Mouse (Mus musculus) intestine, embryonic 16.5 days (tissue): ENCODE measurements at regions not wholly inside any gene's neighbourhood (a gene's known extent, or its start where the extent isn't known, plus 50 kb on each side); places are given as distances from the start of the nearest gene placed in this dataset.
A peak's percentile ranks its signal among the peaks of the same experiment; 100 is the strongest.

ENCODE experiments used
- ATAC-seq: fragments of 200-750 bp; cut with Nextera tagmentation; 2 replicates; pipeline ENCODE4 v1.8.0; 2017; ENCODE audit warnings: moderate TSS enrichment, moderate library complexity
- H3K27ac ChIP-seq: fragments of 300-500 bp; sonication (generic); 2 replicates; pipeline ENCODE4 v1.5.1; 2014; ENCODE audit warnings: mild to moderate bottlenecking, low read length
- H3K27me3 ChIP-seq: fragments of 300-500 bp; sonication (generic); replicated peaks from 2 replicates; pipeline ENCODE4 v1.6.1; 2014; ENCODE audit warnings: low read length, control low read depth, mixed read lengths; ENCODE audit not compliant: control insufficient read depth, insufficient read depth
- H3K36me3 ChIP-seq: fragments of 300-500 bp; sonication (generic); 2 replicates; pipeline ENCODE4 v1.6.1; 2014; ENCODE audit warnings: low read length, control low read depth; ENCODE audit not compliant: control insufficient read depth, insufficient read depth
- H3K4me1 ChIP-seq: fragments of 300-500 bp; sonication (generic); 2 replicates; pipeline ENCODE4 v1.6.1; 2014; ENCODE audit warnings: low read length, control low read depth, mixed read lengths; ENCODE audit not compliant: control insufficient read depth, insufficient read depth
- H3K4me2 ChIP-seq: fragments of 300-500 bp; sonication (generic); 2 replicates; pipeline ENCODE4 v1.6.1; 2014; ENCODE audit warnings: low read depth, low read length, control low read depth
- H3K4me3 ChIP-seq: fragments of 300-500 bp; sonication (generic); 2 replicates; pipeline ENCODE4 v1.5.1; 2014; ENCODE audit warnings: mild to moderate bottlenecking, low read length
- H3K9ac ChIP-seq: fragments of 300-500 bp; sonication (generic); 2 replicates; pipeline ENCODE4 v1.6.1; 2014; ENCODE audit warnings: low read depth, low read length
- H3K9me3 ChIP-seq: fragments of 300-500 bp; sonication (generic); 2 replicates; pipeline ENCODE4 v1.6.1; 2016; ENCODE audit warnings: low read length, control low read depth; ENCODE audit not compliant: control insufficient read depth
- WGBS: fragments of 180-500 bp; shearing (Covaris S2); extraction: QIAGEN DNeasy Blood & Tissue Kit; methylation state at CpG from one replicate; pipeline ENCODE4 v1.1.7; 2014; 5-methylcytosine and 5-hydroxymethylcytosine counted together

DNA sequence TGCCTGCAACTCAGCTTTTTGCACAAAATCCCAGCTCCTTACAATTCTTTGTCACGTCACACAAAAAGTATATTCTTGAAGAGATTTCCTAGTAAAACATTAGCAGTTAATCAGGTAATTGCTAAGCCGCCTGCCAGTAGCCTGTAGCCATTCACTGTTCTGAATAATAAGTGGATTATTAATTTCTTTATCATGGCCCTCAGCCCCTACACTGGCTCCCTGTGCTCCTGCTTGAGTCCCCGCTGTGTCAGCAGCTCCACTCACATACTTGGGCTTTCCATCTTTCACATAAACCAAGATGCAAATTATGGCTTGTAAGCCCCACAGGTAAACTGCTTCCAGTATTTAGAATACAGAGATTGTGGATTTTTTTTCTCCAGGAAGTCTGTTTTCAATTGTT lies 473.5 kb upstream of the Gm10306 start:
- no peak for ATAC-seq
- H3K9me3 ChIP-seq: no peaks in the 10 kb centered on the region
- H3K27ac ChIP-seq: no peak overlapping the region
- H3K27me3 ChIP-seq: no peaks in the 10 kb centered on the region
- 73% methylated on average over 3 of the region's 3 CpGs for WGBS
- H3K9ac ChIP-seq: no peak overlapping the region
- H3K4me2 ChIP-seq: no peak overlapping the region
- H3K36me3 ChIP-seq: no peaks in the 10 kb centered on the region
- H3K4me3 ChIP-seq: no peak overlapping the region
- H3K4me1 ChIP-seq: no peaks in the 10 kb centered on the region

DNA sequence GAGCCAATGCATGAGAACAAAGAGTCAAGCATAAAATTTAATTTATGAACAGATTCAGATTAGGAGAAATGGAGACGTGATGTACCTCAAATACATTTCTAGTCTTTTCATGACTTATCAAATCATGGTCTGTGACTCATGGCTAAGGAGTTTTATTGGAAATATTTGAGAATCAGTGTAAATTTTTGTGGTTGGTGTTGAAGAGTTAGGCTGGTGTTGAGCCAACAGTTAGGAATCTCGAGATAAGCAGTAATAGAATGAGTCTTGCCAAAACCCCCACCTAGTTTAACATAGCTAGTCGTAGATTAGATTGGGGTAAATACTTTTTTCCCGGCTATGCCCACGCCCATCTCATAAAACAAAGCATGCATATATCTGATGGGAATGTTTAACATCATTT lies 462.0 kb upstream of the Gm10306 start:
- Histone ChIP-seq H3K9ac (no peak overlapping the region), H3K36me3 (no peaks in the 10 kb centered on the region), H3K27ac (no peak overlapping the region), H3K4me1 (no peaks in the 10 kb centered on the region), H3K27me3 (no peaks in the 10 kb centered on the region), H3K4me3 (no peak overlapping the region), H3K9me3 (no peaks in the 10 kb centered on the region), H3K4me2 (no peak overlapping the region)
- ATAC-seq: no peak
- WGBS: 59% methylated on average over 5 of the region's 5 CpGs

DNA sequence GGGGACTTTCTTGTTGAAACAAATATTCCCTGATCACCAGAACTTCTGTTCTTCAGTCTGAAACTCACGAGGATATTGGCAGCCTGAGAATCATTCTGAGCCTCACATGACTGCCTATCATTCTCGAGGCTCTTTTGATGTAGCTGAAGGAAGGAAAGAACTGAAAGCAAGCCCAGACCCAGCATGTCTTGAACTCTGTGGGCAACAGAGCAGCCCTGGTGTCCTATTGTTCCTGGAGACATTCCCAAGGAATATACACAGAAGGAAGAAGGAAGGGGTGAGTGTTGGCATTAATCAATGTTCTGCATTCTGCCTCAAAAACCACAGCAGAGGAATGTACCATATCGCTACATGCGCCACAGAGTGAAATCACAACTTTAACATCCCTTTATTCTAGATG lies 449.4 kb upstream of the Gm10306 start:
- no peaks in the 10 kb centered on the region for H3K27me3 ChIP-seq
- H3K27ac ChIP-seq: no peak overlapping the region
- no peak overlapping the region for H3K9ac ChIP-seq
- WGBS: 75% methylated on average over 4 of the region's 4 CpGs
- ATAC-seq: no peak
- no peaks in the 10 kb centered on the region for H3K4me1 ChIP-seq
- H3K4me3 ChIP-seq: no peak overlapping the region
- no peaks in the 10 kb centered on the region for H3K9me3 ChIP-seq
- no peak overlapping the region for H3K4me2 ChIP-seq
- no peaks in the 10 kb centered on the region for H3K36me3 ChIP-seq

DNA sequence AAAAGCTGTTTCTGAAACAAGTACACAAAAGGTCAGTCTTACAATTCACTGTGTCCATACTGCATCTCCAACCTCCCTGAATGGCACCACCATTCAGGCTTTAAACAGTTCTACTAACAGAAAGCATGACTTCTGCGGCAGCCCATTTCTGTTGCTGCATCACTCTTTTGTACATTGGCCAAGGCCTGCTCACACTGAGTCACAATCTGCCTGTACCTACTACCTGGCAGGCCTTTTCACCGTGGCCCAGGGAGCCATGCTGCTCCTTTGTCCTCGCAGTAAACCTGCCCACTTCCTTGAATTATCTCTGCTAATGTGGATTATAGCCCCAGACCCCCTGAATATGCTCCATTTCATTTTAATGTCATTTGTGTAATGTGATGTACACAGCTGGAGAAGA lies 439.5 kb upstream of the Gm10306 start:
- H3K4me1 ChIP-seq: no peaks in the 10 kb centered on the region

DNA sequence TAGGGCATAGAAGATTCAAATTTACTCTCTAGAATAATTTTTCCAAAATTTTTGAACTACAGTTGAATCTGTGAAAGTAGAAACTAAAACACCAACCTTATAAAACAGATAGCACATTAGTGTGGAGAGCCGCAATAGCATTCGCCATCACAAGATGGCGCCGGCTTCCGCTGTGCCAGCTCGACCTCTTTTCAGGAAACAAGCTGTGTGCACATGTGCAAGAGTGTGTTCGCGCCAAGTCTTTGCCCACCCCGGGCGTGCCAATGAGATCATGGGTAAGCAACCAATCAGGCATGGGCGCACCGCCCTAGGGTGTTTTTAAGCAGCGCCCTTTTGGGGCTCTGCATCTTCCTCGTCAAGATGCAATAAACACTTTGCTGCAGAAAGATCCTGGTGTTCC lies 432.2 kb upstream of the Gm10306 start:
- no peaks in the 10 kb centered on the region for H3K27me3 ChIP-seq
- no peaks in the 10 kb centered on the region for H3K4me1 ChIP-seq
- no peak for ATAC-seq
- H3K27ac ChIP-seq: no peak overlapping the region
- no peak overlapping the region for H3K4me2 ChIP-seq
- 74% methylated on average over 14 of the region's 14 CpGs for WGBS
- H3K9ac ChIP-seq: no peak overlapping the region
- no peak overlapping the region for H3K4me3 ChIP-seq
- H3K9me3 ChIP-seq: no peaks in the 10 kb centered on the region
- H3K36me3 ChIP-seq: no peaks in the 10 kb centered on the region

More for the DNA sequence above, 439.5 kb upstream of the Gm10306 start:
- Histone ChIP-seq H3K4me2 (no peak overlapping the region), H3K27ac (no peak overlapping the region), H3K9ac (no peak overlapping the region), H3K4me3 (no peak overlapping the region), H3K27me3 (no peaks in the 10 kb centered on the region), H3K9me3 (no peaks in the 10 kb centered on the region), H3K36me3 (no peaks in the 10 kb centered on the region)
- 80% methylated on average over 3 of the region's 3 CpGs for WGBS
- no peak for ATAC-seq

DNA sequence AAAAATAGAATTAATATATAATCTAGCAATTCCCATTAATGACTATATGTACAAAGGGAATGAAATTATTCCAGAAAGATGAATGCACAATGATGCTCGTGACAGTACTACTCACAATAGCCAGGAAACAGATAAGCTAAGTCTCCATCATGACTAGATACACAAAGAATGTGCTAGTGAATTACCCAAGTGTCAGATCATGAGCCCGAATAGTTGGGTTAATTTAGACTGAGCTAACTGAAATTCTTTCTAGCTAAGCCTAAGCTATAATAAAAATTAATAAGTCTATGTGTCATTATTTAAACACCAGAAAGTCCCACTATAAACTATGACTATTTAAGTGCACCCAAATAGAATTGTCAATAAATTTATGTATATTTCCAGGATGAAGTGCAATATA lies 418.4 kb upstream of the Gm10306 start:
- H3K9me3 ChIP-seq: no peaks in the 10 kb centered on the region
- H3K27ac ChIP-seq: no peak overlapping the region
- H3K4me1 ChIP-seq: no peaks in the 10 kb centered on the region
- no peaks in the 10 kb centered on the region for H3K27me3 ChIP-seq
- no peak overlapping the region for H3K4me2 ChIP-seq
- no peak for ATAC-seq
- no peak overlapping the region for H3K9ac ChIP-seq
- H3K36me3 ChIP-seq: no peaks in the 10 kb centered on the region
- 66% methylated on average over 2 of the region's 2 CpGs for WGBS
- H3K4me3 ChIP-seq: no peak overlapping the region

DNA sequence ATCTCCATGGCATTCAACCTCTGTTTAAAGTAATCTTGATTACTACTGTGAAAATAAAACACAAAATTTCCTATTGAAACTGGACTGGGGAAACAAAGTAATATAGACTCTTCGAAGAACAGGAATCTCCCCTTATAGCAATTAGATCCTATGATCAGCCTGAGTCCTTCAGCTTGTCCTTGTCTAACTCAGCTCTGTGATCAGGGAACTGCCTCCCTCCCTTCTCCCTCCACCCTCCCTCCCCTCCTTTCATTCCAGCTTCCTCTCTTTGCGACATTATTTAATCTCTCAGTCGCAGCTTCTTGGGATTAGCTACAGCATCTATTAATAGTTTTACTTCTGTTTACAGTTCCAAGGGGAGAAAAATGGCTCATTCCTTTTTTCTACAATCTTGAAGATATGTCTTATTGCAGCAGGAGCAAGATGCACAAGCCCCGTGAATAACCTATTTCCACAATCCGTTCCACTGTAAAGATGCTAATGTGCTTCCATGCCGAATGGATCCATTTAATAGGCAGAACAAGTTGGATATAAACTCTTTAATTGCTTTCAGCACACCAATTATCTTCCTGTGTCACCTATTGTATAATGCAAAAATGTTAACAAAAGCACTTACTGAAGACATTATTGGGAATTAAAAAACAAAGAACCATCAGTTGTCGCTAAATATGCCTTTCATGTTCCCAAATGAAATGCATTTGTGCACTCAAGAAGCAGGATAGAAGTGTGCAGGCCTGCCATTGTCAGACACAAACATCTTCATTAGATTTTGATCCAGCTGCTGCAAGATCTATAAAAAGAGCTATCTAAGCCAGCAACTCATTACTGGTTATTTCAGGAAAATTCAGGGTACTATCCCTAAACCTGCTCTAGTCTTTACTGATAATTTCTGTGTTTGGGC lies 411.2 kb upstream of the Gm10306 start:
- WGBS: 62% methylated on average over 7 of the region's 7 CpGs
- no peak overlapping the region for H3K27ac ChIP-seq

DNA sequence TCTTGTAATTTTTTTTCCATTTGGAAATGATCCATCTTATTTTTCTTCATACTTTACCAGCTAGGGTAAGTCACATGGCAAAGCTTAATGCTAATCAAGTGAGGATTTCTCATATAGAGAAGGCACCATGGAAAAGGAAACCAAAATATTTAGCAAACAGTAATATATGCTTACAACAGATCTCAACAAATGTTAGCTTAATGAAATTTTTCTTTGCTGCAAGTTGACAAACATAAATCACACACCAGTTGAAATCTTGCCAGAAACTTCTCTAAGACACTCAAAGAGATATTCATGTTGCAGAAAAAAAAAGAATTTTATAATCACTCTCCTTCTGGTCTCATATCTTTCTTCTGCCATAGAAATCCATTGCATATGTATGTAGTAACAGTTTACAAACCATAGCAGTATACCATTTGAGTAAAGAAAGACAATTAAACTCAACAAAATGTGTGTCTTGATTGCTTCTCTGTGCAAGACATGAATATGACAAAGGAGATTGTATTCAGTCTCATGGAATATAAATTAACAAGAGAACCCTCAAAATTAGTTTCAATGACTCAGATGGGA lies 408.3 kb upstream of the Gm10306 start:
- Histone ChIP-seq H3K36me3 (no peaks in the 10 kb centered on the region), H3K27ac (no peak overlapping the region), H3K4me3 (no peak overlapping the region), H3K4me1 (no peaks in the 10 kb centered on the region), H3K4me2 (no peak overlapping the region), H3K9ac (no peak overlapping the region), H3K27me3 (no peaks in the 10 kb centered on the region), H3K9me3 (no peaks in the 10 kb centered on the region)
- no peak for ATAC-seq

More for the DNA sequence above, 411.2 kb upstream of the Gm10306 start:
- Histone ChIP-seq H3K27me3 (no peaks in the 10 kb centered on the region), H3K36me3 (no peaks in the 10 kb centered on the region), H3K9me3 (no peaks in the 10 kb centered on the region), H3K4me1 (no peaks in the 10 kb centered on the region), H3K4me3 (no peak overlapping the region), H3K4me2 (no peak overlapping the region), H3K9ac (no peak overlapping the region)
- no peak for ATAC-seq

DNA sequence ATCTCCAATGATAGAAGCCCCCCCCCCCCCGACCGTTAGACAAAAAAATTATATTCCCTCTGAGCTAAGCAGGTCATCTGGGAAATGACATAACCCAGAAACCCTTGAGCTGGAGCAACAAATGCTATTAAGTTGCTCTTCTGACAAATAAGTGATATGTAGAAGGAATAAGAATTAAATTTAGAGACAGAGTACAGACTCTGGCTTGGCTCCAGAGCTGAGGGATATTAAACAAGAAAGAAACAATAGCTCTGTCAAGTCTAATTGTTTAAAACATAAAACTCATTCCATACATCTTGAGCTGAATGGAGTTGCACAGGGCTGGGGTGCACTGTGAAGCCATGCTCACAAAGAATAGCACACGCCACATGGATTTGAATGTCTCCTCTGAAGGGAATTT lies 407.3 kb upstream of the Gm10306 start:
- H3K9me3 ChIP-seq: no peaks in the 10 kb centered on the region
- no peaks in the 10 kb centered on the region for H3K4me1 ChIP-seq
- ATAC-seq: peak; percentile 42; the same call in 1 of the 2 replicates
- no peak overlapping the region for H3K9ac ChIP-seq
- no peaks in the 10 kb centered on the region for H3K27me3 ChIP-seq
- WGBS: 47% methylated on average over 3 of the region's 3 CpGs
- no peak overlapping the region for H3K4me2 ChIP-seq
- no peak overlapping the region for H3K4me3 ChIP-seq
- no peak overlapping the region for H3K27ac ChIP-seq
- no peaks in the 10 kb centered on the region for H3K36me3 ChIP-seq
